Mouse (Mus musculus) heart, postnatal 4 days (tissue): Measurements from ENCODE around the gene Ces1a. TPM values are rescaled to one million over a fixed set of nuclear protein-coding genes. Genes with fewer than 3 reads are reported as not detected.

ENCODE experiments used
- DNase-seq: peaks from one replicate; pipeline ENCODE4 v3.0.0; 2021
- total RNA-seq, 2 experiments: library from RNA; stranded (reverse); gene quantifications; 2 replicates each; pipeline ENCODE4 v1.2.3; 2021

The Ces1a gene
- not detected for total RNA-seq

DNA sequence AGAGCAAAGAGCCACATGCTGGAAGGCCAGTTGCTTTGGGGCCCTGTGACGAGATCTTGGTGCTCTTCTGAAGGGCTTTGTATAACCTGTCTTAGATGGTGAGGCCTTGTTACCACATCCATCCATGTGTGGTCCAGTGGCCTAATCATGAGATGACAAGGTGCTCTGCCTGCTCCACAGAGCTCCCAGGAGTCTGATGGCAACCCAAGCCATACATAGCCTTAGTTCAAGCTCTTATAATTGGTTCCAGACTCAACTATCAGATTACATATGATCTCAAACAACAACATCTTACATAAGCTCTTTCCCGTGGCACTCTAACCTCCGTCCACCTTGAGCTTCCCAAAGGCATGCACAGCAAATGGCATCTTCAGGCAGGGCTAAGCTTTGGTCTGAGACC lies at the start of gene Ces1a:
Gene Ces1a (minus strand): TSS at position 101 of the 400 bp plus-strand sequence.
- no peak for DNase-seq

DNA sequence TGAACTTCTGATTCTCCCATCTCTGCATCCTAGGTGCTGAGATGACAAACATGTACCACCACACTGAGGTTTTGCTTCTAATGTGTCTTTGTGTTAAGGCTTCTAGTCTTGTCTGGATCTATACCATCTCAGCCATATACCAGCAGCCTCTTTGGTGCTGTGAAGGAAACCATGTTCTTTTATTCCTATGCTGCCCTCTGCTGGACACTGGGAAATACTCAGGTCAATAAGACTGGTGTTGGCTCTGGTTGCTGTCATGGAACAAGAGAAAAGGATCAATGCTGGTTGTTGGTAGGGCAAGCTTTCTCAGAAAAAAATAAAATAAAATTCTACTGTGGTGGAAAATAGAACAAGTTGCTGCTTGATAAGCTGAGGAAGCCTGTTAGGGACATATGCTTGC lies 47.4 kb upstream of the Ces1a start:
- DNase-seq: peak; percentile 41

DNA sequence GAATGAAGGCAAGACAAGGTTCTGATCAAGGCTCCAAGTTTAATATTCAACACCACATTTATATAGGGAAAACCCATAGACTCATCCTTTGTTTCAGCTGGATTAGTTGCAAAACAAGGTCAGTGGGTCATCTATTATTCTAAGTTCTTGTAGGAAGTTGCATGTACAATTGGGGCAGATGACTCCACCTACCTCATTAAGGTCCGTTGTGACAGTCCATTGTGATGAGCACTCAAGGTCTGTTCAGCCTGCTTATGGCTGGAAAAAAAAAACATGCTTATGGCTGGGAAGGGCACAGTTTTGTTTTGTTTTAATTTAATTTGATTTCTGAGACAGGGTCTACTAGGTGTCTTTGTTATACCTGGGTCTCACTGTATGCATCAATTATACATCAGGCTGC lies 43.3 kb upstream of the Ces1a start:
- DNase-seq: no peak

DNA sequence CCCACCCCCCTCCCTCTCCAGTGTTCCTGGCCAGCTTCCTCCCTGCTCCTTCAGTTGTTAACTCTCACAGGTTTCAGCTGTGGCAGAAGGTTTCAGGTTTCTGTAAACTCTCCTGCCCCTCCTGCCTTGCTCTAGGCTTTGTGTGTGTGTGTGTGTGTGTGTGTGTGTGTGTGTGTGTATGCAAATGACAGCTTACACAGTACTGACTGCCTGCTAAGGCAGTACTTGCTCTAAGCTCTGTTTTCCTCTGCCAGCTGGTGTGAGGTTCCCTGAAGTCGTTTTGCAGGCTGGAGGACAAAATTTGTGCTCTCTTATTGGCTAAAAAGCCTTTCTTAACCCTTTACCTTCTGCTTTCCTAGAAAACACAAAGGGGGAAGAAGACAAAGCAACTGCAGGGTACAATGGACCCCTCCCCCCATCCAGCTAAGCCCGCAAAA lies 40.7 kb upstream of the Ces1a start:
- DNase-seq: no peak

DNA sequence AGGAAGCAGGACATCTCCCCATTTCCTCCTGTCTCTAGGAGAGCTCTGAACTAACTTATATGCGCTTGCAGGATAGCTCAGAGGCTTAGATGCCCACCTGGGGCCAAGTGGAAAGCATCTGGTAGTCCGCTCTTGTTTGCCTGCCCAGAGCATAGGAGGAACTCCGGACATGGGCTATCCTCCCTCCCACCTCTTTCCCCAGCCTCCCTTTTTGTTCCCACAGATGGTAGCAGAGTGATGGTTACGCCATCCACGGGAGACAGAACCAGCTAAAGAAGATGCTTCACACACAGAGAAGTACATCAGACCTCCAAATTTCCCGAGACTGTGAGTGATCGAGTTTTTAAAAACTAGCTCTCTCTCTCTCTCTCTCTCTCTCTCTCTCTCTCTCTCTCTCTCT lies 40.2 kb upstream of the Ces1a start:
- no peak for DNase-seq

DNA sequence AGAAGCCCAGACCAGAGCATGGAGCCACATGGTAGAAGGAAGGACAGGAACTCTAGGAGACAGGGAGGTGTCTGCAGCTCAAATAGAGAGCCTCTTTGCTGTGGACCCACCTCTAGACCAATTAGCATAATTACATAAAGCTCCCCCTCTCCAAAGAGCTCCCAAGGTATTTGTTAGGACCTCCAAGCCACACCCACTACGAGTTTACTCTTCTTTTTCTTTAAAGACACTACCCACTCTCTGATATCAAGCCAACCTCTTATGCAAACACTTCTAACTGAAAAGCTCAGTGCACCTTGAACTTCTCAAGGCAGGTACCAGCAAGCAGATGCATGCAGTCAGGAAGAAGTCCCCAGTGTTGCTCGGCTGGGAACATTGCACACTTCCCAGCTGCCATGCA lies 31.9 kb upstream of the Ces1a start, which contains the start of gene Ces1b:
Gene Ces1b (minus strand): TSS at position 131 of the 400 bp plus-strand sequence.
- DNase-seq: no peak

DNA sequence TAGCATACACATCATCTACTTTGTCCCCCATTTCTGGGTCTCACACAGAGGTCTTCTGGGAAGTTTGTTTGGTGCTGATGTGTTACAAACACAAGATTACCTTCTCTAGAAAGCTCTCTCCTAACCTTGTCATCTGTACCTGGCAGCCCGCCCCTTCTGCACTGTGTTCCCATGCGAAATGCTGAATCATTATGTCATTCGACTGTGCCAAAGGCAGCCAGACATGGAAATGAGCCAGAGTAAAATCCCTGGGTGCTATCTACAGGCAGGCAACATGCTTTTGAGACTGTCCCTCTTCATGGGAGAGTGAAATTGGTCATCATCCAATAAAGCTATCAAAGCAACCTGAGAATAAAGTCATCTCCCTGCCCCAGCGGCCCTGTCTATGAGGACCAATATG lies 27.3 kb upstream of the Ces1a start:
- peak; percentile 4 for DNase-seq

DNA sequence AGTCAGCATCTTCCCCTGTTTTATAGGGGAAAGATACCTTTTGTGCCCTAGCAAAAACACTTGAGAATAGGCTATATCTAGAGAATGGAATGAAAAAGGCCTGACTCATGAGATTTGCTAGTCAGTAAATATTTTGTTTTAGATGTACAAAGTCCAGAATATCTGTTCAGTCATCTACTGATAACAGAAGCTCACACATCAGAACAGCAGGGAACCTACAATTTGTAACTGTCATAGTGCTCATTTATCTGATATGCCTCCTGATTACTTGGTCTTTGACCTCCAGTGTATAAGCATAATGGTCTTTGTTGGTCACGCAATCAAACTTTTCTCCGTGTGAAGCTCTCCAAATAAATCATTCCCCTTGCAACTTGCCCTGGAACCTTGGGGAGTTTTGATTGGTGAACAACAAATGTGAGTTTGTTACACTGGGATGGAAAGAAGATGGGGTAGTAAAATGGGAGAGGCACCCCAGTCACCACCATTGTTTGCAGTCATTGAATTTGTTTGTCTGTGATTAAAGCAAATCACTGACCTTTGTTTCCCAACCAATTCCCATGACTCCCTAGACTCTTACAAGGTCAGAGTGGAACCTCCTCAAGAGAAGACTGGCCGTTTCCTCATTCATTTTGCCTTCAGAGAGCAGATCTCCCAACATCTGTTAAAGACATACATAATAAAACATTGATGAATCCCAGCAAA lies 15.6 kb upstream of the Ces1a start:
- DNase-seq: no peak

DNA sequence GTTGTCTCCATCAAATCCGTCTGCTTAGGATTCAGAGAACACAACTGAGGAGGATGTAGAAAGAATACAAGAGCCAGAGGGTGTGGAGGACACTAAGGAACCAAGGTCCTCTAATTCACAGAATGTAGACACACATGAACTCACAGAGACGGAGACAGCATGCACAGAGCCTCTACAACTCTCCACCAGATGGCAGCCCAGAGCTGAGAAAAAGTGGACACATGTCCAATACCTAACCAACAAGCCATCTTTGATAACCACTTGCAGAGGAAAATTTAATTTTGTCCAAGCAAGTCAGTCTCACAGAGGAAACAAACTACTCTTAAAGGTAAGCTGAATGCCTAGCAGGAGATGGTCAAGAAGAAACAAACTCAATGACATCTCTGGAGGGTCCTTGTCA lies 11.2 kb upstream of the Ces1a start:
- peak; percentile 79 for DNase-seq

DNA sequence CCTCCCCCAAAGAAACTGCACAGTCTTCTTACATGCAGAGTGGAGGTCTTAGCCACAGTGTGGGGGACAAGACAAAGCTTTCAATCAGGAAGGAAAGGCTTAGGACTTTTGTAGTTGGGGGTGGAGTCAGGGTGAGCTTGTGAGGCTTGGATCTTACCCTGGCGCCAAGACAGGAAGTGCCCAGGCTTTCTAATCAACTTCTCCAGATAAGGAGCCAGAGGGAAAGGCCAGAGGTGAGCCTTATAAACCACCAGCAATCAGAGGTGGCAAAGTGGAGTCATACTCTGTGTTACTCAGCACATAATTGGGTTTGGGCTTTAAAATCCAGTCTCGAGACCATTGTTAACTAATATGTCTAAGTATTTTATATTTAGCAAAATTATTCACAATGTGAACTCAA lies 7.2 kb upstream of the Ces1a start:
- DNase-seq: no peak

DNA sequence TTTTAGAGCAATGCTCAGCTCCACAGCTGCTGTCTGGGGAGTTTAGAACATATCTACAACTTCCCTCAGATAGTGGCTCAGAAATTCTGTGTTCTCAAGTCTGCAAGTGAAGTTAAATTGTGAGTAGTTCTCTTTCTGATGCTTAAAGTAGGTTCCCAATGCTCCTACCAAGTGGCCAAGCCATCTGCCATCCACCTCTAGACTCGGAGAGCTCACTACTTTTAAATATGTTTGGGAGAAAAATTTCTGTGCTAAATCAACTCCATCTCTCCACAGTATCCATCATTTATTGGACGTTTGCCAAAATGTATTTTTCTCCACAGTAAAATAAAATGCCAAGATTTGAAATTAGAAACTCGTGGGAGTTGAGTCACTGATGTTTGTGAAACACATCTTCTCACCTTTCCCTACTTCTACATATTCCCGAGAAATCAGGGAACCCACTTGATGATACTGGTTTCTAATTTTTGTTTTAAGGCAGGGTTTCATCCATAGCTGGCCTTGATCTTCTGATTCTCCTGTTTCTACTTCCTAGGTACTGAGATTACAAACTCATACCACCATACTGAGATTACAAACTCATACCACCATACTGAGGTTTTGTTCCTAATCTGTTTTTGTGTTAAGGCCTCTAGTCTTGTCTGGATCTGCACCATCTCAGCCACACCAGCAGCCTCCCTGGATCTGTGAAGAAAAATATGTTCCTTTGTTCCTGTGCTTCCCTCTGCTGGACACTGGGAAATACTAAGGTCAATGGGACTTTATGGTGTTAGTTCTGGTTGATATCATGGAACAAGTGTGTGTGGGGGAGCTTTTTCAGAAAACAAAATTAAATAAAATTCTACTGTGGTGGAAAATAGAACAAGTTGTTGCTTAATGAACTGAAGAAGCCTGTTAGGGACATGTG lies 771 bp upstream of the Ces1a start:
- DNase-seq: peak; percentile 9

DNA sequence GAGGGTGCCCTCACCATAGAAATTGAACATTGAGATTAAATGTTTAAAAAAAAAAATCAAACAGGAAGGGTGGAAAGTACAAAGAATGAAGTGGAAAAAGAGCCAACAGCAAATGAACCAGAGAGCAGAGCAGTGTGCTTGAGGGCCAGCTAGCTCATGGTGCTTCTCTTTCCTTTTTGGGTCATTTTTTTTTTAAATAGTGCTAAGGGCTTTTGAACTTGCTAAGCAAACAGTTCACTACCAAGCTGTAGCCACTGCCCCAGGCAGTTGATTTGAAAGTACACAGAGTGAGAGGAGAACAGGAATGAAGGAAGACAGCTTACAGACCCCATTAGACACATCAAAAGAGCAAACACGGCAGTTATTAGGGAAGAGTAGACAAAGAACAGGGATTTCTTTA lies 4.9 kb downstream of the Ces1a start:
- no peak for DNase-seq

DNA sequence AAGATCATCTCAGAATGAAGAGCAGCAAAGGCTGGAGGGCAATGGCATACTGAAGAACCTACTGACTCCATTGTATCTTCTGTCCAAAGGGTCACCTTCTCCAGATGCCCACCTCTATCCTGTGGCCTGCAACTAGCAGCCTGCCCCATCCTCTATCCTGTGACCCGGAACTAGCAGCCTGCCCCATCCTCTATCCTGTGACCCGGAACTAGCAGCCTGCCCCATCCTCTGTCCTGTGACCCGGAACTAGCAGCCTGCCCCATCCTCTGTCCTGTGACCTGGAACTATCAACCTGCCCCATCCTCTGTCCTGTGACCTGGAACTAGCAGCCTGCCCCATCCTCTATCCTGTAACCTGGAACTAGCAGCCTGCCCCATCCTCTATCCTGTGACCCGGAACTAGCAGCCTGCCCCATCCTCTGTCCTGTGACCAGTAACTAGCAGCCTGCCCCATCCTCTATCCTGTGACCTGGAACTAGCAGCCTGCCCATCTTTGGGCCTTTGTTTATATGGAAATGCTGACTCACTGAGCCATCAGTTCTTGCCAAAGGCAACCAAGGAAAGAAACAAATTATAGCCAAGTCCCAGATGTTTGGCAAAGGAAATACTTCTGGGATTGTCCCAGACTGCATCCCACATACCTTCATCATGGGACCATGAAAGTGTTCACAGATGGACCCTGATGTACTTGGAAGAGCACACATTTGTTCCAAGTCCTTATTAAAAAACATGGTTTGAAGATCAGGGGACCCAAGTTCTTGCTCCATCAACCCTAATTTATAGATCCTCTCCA lies 7.0 kb downstream of the Ces1a start:
- DNase-seq: no peak

DNA sequence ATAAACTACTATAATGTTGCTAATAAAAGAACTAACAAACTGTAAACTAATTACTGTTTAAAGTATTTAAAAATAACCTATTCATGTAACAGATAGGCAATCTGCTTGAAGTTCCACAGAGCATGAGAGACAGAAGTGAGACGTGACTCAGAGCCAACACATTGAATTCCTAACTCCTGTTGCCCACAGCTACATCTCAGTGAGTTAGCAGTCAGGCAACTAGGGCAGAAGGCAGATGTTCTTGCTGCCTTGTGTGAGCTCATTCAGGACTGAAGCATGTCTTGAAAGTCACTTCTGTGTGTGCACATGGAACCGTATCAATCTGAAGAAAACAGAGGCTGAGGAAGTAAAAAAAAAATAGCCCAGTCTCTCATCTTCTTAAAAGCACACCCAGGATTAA lies 7.7 kb downstream of the Ces1a start:
- DNase-seq: no peak

DNA sequence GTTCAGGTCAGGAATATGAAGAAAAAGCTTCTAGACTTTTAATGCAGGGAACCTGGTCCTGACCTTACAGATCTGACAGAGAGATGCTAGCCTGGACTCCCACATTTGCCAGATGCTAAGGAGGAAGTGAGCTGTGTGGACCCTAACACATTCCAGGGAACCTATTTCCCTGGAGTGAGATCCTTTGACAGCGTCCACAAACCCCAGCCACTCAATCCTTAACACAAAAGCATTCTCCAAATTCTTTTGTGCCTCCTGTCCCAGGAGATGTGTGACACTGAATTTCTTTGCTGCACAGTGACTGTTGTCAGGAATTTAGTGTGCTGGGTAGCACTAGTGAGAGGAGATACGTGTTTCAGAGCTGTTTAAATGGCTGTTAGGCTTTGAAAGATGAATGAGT lies 9.2 kb downstream of the Ces1a start:
- DNase-seq: no peak

DNA sequence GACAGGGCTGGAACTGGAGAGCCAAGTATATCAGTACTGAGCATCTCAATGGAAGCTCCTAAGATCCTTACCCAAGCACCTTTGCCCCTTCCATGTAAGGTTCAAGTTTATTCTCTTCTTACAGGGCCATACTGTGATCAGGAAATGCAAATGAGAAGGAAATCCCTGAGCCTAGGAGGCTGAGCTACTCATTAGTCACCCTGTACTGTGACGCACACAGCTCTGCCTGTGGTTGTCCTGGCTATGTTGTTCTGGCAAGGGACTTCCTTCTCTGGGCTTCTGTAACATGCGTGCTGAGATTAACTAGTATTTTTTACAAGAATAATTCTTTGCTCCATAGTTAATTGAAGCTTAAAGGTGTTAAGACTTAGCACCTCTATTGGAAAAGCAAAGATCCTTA lies 17.3 kb downstream of the Ces1a start:
- no peak for DNase-seq

DNA sequence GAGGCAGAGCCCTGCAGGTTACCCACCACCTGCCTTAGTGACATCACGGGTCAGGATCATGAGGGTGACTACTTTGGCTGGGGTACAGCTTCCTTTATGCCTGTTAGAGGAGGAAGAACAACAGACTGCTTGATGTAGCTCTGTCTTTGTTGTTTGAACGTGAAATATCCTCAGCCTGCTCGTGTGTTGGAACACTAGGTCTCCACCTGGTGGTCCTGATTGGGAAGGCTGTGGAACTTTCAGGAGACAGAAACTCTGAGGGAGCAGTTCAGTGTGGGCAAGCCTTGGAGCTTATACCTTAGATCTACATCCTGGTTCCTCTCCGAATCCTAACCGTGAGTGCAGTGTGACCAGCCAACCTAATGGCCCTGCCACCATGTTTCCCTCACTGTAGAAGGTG lies 26.3 kb downstream of the Ces1a start:
- DNase-seq: no peak

DNA sequence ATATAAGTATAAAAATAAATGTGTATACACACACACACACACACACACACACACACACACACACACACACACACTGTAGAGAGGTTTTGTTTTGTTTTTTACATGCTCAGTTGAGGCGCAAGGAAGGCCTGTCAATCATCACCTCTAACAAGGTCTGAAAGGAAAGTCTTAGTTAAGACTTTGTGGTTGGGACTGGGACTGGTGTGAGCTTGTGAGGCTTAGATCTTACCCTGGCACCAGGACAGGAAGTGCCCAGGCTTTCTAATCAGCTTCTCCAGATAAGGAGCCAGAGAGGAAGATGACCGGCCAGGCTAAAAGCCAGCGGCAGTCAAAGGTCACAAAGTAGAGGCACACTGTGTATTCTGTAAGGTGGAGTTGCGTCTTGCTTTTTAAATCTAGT lies 33.7 kb downstream of the Ces1a start:
- DNase-seq: no peak

DNA sequence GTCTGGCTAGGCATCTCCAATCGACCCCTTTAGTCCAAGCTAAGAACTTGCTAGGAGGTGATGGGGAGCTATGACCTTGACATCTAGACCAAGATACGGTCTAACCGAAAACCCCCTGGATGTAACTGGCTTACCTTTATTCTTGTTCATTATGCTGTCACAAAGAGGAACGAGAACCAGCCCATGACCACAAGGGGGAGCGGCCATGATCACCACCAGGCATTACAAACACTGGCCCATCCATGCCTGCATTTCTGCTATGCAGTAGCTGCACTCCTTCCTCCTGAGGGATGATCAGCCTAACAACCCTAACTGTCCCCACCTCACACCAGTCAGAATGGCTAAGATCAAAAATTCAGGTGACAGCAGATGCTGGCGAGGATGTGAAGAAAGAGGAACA lies 35.8 kb downstream of the Ces1a start:
- no peak for DNase-seq

DNA sequence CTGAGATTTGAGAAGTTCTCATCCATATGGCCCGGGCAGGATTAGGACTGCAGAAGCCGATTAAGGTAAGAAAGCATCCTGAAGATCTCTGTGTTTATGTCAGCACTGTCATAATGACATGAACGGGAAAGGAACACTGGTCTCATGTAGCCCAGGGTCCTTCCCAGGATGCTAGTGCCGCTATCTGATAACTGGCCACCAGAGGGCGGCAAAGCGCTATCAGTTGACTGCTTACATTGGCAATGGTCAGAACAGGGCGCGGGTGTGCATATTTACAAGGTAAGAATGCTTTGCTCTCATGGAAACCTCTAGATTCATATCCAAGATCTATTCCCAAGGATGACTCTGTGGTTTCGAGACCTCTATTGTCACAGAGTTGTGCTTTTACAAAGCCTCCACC lies 36.6 kb downstream of the Ces1a start:
- DNase-seq: peak; percentile 92

DNA sequence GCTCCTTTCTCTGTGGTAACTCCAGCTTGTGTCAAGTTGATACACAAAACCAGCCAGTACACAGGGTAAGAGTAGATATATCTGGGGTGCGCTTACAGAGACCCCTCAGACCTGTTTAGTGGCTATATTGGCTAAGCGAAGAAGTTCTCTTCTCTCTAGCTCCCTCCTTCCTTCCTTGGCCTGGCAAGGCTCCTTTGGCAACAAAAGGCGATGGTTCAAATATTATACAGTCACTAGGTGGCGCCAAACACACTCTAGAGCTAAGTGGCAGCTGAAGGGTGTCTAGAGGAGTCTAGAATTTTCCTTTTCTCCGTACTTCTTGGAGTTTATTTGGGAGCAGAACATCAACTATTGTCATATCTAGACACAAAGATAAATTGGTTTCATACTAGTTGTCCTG lies 37.7 kb downstream of the Ces1a start:
- peak; percentile 49 for DNase-seq

DNA sequence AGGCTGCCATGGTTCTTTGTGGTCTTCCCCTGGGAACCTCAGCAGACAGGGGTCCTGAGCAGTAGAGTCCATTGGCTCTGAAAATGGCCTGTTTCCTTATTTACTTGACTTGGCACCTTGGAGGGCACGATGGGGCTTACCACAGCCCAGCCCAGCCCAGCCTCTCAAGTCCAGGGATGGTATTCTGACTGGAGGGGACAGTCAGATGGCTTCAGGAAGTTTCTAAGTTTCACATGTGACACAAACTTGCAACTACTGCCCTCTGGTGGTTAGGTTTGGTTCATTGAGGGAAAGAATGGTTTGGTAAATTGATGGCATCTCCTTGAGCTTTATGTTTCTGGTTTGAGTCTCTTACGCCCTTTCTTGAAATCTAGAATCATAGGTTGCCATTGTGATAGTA lies 49.4 kb downstream of the Ces1a start:
- peak; percentile 71 for DNase-seq

DNA sequence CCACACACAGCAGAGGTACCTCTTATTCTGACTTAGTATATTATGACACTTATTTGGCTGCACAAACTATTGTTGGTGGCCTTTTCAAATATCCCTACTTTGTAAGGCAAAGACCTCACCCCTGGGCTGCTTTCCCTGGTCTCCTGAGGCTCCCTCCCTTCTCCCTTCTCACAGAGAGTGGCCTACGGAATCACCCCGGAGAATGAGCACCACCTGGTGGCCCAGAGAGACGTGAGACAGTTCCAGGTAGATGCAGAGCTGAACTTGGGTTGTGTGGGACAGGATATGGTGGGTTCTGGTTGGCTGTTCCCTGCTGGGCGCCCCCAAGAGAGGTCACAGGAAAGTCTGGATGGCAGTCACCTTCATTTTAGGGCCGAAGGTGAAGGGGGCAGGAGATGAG lies 51.2 kb downstream of the Ces1a start:
- DNase-seq: peak; percentile 73
